Mouse (Mus musculus): ENCODE measurements at regions not wholly inside any gene's neighbourhood (a gene's known extent, or its start where the extent isn't known, plus 50 kb on each side); places are given as distances from the start of the nearest gene placed in this dataset.

DNA sequence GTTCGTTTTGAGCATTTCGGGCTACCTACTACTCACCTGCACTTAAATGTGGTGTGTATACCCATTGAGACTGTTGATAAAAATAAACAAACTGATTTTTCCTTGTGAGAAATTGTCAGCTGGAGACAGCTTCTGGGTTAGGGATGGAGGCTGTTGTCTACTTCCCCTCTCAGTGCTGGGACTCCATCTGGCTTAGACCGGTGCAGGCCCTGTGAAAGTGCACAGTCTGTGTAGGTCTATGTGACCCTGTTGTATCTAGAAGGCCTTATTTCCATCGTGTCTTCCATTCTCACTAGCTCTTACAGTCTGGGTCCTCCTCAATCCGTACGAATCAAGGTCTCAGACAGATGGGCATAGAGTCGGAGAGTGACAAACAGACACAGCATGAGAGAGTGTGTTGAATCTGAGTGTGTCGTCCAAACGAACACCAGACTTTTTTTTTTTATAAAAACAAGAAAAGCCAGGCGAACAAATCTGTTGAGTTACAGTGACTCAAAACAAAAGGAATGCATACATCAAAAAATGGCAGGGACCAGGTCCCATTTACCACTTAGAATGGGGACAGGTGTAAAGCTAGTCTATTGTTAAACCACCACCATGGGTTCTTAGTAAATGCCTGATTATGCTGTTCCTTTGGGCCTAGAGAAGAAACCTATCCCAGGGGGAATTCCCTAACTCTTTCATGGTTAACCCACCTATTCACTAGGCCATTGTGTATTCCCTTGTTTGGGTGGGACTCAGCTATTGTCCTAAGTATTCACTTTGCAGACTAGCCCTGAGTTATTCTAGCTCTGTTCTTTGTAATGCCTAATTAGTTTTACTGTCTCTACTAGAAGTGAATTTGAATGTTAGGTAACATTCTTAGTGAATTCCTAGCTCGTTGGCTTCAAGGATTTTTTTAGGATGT is 69.1 kb upstream of the Pax1 start:
- H3K4me2 ChIP-seq (ENCODE audit: low read length) = no peak overlapping the region
- H3K36me3 ChIP-seq (ENCODE audit: control insufficient read depth, insufficient read depth, low read length) = no peaks in the 10 kb centered on the region
- no peak overlapping the region for H3K4me3 ChIP-seq (ENCODE audit: low read length)
- no peak for ATAC-seq
- H3K4me1 ChIP-seq (ENCODE audit: control insufficient read depth, insufficient read depth, low read depth, low read length) = peaks cover 1% of the 10 kb centered on the region; the same call in 1 of the 2 replicates
- no peak overlapping the region for H3K9ac ChIP-seq (ENCODE audit: low read depth, low read length)
- no peaks in the 10 kb centered on the region for H3K9me3 ChIP-seq (ENCODE audit: control insufficient read depth, low read length)
- no peaks in the 10 kb centered on the region for H3K27me3 ChIP-seq (replicated peaks; ENCODE audit: control insufficient read depth, insufficient read depth, low read length)
- WGBS = 51% methylated on average over 11 of the region's 11 CpGs
- no peak overlapping the region for H3K27ac ChIP-seq (ENCODE audit: low read depth, low read length)

- no peak overlapping the region for H3K9ac ChIP-seq (ENCODE audit: low read depth, low read length)
- no peaks in the 10 kb centered on the region for H3K36me3 ChIP-seq (ENCODE audit: control insufficient read depth, insufficient read depth, low read length)
- H3K4me2 ChIP-seq (ENCODE audit: low read length) = no peak overlapping the region
- no peak overlapping the region for H3K27ac ChIP-seq (ENCODE audit: low read depth, low read length)
- H3K9me3 ChIP-seq (ENCODE audit: control insufficient read depth, low read length) = no peaks in the 10 kb centered on the region
- no peak overlapping the region for H3K4me3 ChIP-seq (ENCODE audit: low read length)
- 82% methylated on average over 3 of the region's 3 CpGs for WGBS
- ATAC-seq = no peak
- H3K27me3 ChIP-seq (replicated peaks; ENCODE audit: control insufficient read depth, insufficient read depth, low read length) = no peaks in the 10 kb centered on the region
- H3K4me1 ChIP-seq (ENCODE audit: control insufficient read depth, insufficient read depth, low read depth, low read length) = no peaks in the 10 kb centered on the region
Observed at GRCm38 (mm10) chr2:147283390-147283789, 78.3 kb upstream of the Pax1 start.

- Histone ChIP-seq H3K27ac (ENCODE audit: low read depth, low read length) (no peak overlapping the region), H3K4me2 (ENCODE audit: low read length) (no peak overlapping the region), H3K36me3 (ENCODE audit: control insufficient read depth, insufficient read depth, low read length) (no peaks in the 10 kb centered on the region), H3K9me3 (ENCODE audit: control insufficient read depth, low read length) (no peaks in the 10 kb centered on the region), H3K27me3 (replicated peaks; ENCODE audit: control insufficient read depth, insufficient read depth, low read length) (no peaks in the 10 kb centered on the region), H3K4me1 (ENCODE audit: control insufficient read depth, insufficient read depth, low read depth, low read length) (no peaks in the 10 kb centered on the region), H3K4me3 (ENCODE audit: low read length) (no peak overlapping the region), H3K9ac (ENCODE audit: low read depth, low read length) (no peak overlapping the region)
- no peak for ATAC-seq
- WGBS = 86% methylated on average over 4 of the region's 4 CpGs
Observed at GRCm38 (mm10) chr2:147277636-147278035, 83.6 kb upstream of the Nkx2-2 start.

DNA sequence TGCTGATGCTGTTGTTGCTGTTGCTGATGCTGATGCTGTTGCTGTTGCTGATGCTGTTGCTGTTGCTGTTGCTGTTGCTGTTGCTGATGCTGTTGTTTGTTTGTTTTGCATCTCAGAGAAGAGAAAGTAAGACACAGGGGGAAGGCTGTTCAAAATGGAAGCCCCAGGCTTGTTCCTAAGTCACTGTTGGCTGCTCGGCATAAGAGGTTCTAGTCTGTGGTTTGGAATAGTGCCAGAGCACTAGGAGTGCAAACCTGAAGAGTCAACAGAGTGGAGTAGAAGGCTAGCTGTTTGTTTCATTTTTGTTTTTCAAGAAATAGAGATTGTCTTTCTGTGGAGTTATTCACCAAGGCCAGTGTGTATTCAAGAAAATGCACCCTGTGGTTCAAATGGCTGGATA is 75.1 kb upstream of the Nkx2-2 start:
- no peaks in the 10 kb centered on the region for H3K27me3 ChIP-seq (replicated peaks; ENCODE audit: control insufficient read depth, insufficient read depth, low read length)
- no peak for ATAC-seq
- WGBS = 64% methylated on average over 1 of the region's 1 CpGs

DNA sequence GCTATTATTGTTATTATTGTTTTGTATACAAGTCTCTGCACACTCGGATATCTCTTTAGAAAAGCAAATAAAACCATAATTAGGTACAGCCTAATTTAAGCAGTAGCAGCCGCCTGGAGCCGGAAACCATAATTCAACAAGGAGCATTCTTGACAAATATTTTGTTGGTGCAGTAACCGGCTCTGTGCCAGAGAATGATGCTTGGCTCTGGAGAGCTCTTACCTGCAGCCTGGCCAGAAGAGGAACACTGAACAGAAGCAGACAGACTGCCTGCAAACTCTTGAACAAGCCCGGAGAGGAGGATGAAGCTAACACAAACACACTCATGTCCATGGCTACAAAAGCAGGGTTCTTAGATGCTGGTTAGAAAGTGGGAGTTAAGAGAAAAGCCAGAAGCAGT is 73.9 kb upstream of the Nkx2-2 start:
- H3K9ac ChIP-seq (ENCODE audit: low read depth, low read length) = no peak overlapping the region
- ATAC-seq = no peak
- WGBS = 63% methylated on average over 5 of the region's 5 CpGs
- no peak overlapping the region for H3K4me2 ChIP-seq (ENCODE audit: low read length)
- no peaks in the 10 kb centered on the region for H3K36me3 ChIP-seq (ENCODE audit: control insufficient read depth, insufficient read depth, low read length)
- H3K27me3 ChIP-seq (replicated peaks; ENCODE audit: control insufficient read depth, insufficient read depth, low read length) = no peaks in the 10 kb centered on the region
- H3K4me1 ChIP-seq (ENCODE audit: control insufficient read depth, insufficient read depth, low read depth, low read length) = no peaks in the 10 kb centered on the region
- no peaks in the 10 kb centered on the region for H3K9me3 ChIP-seq (ENCODE audit: control insufficient read depth, low read length)
- no peak overlapping the region for H3K27ac ChIP-seq (ENCODE audit: low read depth, low read length)
- no peak overlapping the region for H3K4me3 ChIP-seq (ENCODE audit: low read length)

More for the DNA sequence above, 75.1 kb upstream of the Nkx2-2 start:
- Histone ChIP-seq H3K9ac (ENCODE audit: low read depth, low read length) (no peak overlapping the region), H3K9me3 (ENCODE audit: control insufficient read depth, low read length) (no peaks in the 10 kb centered on the region), H3K4me1 (ENCODE audit: control insufficient read depth, insufficient read depth, low read depth, low read length) (no peaks in the 10 kb centered on the region), H3K36me3 (ENCODE audit: control insufficient read depth, insufficient read depth, low read length) (no peaks in the 10 kb centered on the region), H3K4me3 (ENCODE audit: low read length) (no peak overlapping the region), H3K4me2 (ENCODE audit: low read length) (no peak overlapping the region), H3K27ac (ENCODE audit: low read depth, low read length) (no peak overlapping the region)

DNA sequence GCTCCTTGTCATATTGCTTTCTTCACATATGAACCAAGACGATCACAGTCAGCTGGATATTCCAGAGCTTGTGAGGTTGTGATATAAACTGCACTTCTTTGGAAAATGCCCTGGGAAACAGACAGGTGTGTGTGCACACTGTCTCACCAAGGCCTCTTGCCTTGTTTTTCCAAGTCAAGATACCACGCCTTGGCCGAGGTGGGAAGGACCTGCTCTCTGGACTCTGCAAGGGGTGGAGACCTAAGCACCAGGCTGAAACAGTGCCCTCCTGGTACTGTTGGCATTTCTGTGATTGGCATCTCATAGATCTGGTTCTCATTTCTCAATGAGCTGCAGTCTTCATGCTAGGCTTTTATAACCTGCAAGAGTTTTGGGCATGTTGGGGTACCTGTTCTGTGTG is 73.2 kb upstream of the Nkx2-2 start:
- Histone ChIP-seq H3K9ac (ENCODE audit: low read depth, low read length) (no peak overlapping the region), H3K27ac (ENCODE audit: low read depth, low read length) (no peak overlapping the region), H3K4me3 (ENCODE audit: low read length) (no peak overlapping the region), H3K9me3 (ENCODE audit: control insufficient read depth, low read length) (no peaks in the 10 kb centered on the region), H3K4me1 (ENCODE audit: control insufficient read depth, insufficient read depth, low read depth, low read length) (no peaks in the 10 kb centered on the region), H3K4me2 (ENCODE audit: low read length) (no peak overlapping the region), H3K36me3 (ENCODE audit: control insufficient read depth, insufficient read depth, low read length) (no peaks in the 10 kb centered on the region), H3K27me3 (replicated peaks; ENCODE audit: control insufficient read depth, insufficient read depth, low read length) (no peaks in the 10 kb centered on the region)
- ATAC-seq = no peak
- 95% methylated on average over 3 of the region's 3 CpGs for WGBS

GRCm38 (mm10) chr2:147256696-147257095 is 62.7 kb upstream of the Nkx2-2 start:
- ATAC-seq = no peak
- no peaks in the 10 kb centered on the region for H3K36me3 ChIP-seq (ENCODE audit: control insufficient read depth, insufficient read depth, low read length)
- H3K4me1 ChIP-seq (ENCODE audit: control insufficient read depth, insufficient read depth, low read depth, low read length) = no peaks in the 10 kb centered on the region
- no peak overlapping the region for H3K9ac ChIP-seq (ENCODE audit: low read depth, low read length)
- H3K4me2 ChIP-seq (ENCODE audit: low read length) = no peak overlapping the region
- no peaks in the 10 kb centered on the region; the same call in 1 of the 2 replicates for H3K9me3 ChIP-seq (ENCODE audit: control insufficient read depth, low read length)
- peaks cover 6% of the 10 kb centered on the region for H3K27me3 ChIP-seq (replicated peaks; ENCODE audit: control insufficient read depth, insufficient read depth, low read length)
- no peak overlapping the region for H3K4me3 ChIP-seq (ENCODE audit: low read length)
- no peak overlapping the region for H3K27ac ChIP-seq (ENCODE audit: low read depth, low read length)
- 15% methylated on average over 6 of the region's 6 CpGs for WGBS

GRCm38 (mm10) chr2:147254944-147255343 is 60.9 kb upstream of the Nkx2-2 start:
- no peak for ATAC-seq
- H3K4me1 ChIP-seq (ENCODE audit: control insufficient read depth, insufficient read depth, low read depth, low read length) = no peaks in the 10 kb centered on the region
- no peaks in the 10 kb centered on the region for H3K36me3 ChIP-seq (ENCODE audit: control insufficient read depth, insufficient read depth, low read length)
- H3K27ac ChIP-seq (ENCODE audit: low read depth, low read length) = no peak overlapping the region
- H3K9me3 ChIP-seq (ENCODE audit: control insufficient read depth, low read length) = no peaks in the 10 kb centered on the region; the same call in 1 of the 2 replicates
- H3K4me2 ChIP-seq (ENCODE audit: low read length) = no peak overlapping the region
- no peak overlapping the region for H3K9ac ChIP-seq (ENCODE audit: low read depth, low read length)
- WGBS = 82% methylated on average over 3 of the region's 3 CpGs
- H3K4me3 ChIP-seq (ENCODE audit: low read length) = no peak overlapping the region
- H3K27me3 ChIP-seq (replicated peaks; ENCODE audit: control insufficient read depth, insufficient read depth, low read length) = peaks cover 6% of the 10 kb centered on the region

GRCm38 (mm10) chr2:147254137-147254536 is 60.1 kb upstream of the Nkx2-2 start:
- H3K9ac ChIP-seq (ENCODE audit: low read depth, low read length) = no peak overlapping the region
- no peak overlapping the region for H3K4me2 ChIP-seq (ENCODE audit: low read length)
- H3K27me3 ChIP-seq (replicated peaks; ENCODE audit: control insufficient read depth, insufficient read depth, low read length) = peaks cover 6% of the 10 kb centered on the region
- ATAC-seq = peak; percentile 90
- no peaks in the 10 kb centered on the region for H3K36me3 ChIP-seq (ENCODE audit: control insufficient read depth, insufficient read depth, low read length)
- H3K27ac ChIP-seq (ENCODE audit: low read depth, low read length) = no peak overlapping the region
- no peaks in the 10 kb centered on the region; the same call in 1 of the 2 replicates for H3K9me3 ChIP-seq (ENCODE audit: control insufficient read depth, low read length)
- H3K4me3 ChIP-seq (ENCODE audit: low read length) = no peak overlapping the region
- 29% methylated on average over 5 of the region's 5 CpGs for WGBS
- no peaks in the 10 kb centered on the region for H3K4me1 ChIP-seq (ENCODE audit: control insufficient read depth, insufficient read depth, low read depth, low read length)

Data from hindbrain, embryonic 16.5 days (tissue).